Mouse (Mus musculus) erythroid progenitor cell, adult 5-6 weeks (primary cell): Measurements from ENCODE around the gene Podn. TPM values are rescaled to one million over a fixed set of nuclear protein-coding genes. Genes with fewer than 3 reads are reported as not detected.

ENCODE experiments used
- ATAC-seq: replicated peaks from 2 replicates; pipeline ENCODE4 v1.8.0; 2016; ENCODE audit warnings: moderate number of reproducible peaks, mild to moderate bottlenecking, moderate TSS enrichment, inconsistent platforms; ENCODE audit not compliant: poor library complexity, low FRiP score, severe bottlenecking
- total RNA-seq, 2 experiments: library from RNA; stranded (forward) in 1 of 2; stranded (reverse) in 1 of 2; fragments of 150-400 nt in 1 of 2; fragments of 186-747, 209-891 nt in 1 of 2; gene quantifications; 2 replicates each; pipeline versions ENCODE4 v1.2.3 to v1.2.4; 2015 to 2017; ENCODE audit warnings: low replicate concordance in 2 of 2

Gene Podn
- total RNA-seq, 2 experiments from 2014 or later: not detected

GRCm38 (mm10) chr4:108052673-108053072 lies 43.6 kb downstream of the Podn start:
- ATAC-seq: no peak

DNA sequence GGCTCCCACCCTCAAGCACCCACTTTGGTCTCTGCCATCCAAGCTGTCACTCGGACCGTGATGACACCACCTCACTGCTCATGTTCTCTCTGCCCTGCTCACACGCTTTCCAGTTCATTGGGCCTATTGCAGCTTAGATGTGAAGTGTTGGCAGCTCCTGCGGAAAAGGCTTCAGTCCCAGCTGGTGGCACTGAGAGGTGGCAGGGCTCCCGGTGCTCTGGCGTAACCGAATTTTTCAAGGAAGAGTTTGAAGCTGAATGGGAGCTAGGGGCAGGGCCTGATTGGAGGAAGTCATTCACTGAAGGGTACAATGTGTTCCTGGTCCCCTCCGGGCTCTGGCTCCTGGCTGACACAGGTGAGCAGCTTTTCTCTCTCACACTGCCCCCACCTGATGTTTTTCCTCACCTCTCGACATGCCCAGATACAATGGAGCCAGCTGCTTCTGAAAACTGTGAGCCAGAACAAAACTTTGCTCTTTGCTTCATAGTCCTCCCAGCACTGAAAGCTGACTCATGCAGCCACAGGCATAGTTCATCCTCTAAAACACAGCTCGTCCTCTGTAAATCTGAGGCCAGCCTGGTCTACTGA lies 44.5 kb downstream of the Podn start:
- ATAC-seq: no peak

- no peak for ATAC-seq
Measured at GRCm38 (mm10) chr4:108046136-108046535, 50.1 kb downstream of the Podn start.

- ATAC-seq: no peak
Measured at GRCm38 (mm10) chr4:108045136-108046107, 50.8 kb downstream of the Podn start.

- ATAC-seq: no peak
Measured at GRCm38 (mm10) chr4:108037027-108037426, 59.2 kb downstream of the Podn start.

DNA sequence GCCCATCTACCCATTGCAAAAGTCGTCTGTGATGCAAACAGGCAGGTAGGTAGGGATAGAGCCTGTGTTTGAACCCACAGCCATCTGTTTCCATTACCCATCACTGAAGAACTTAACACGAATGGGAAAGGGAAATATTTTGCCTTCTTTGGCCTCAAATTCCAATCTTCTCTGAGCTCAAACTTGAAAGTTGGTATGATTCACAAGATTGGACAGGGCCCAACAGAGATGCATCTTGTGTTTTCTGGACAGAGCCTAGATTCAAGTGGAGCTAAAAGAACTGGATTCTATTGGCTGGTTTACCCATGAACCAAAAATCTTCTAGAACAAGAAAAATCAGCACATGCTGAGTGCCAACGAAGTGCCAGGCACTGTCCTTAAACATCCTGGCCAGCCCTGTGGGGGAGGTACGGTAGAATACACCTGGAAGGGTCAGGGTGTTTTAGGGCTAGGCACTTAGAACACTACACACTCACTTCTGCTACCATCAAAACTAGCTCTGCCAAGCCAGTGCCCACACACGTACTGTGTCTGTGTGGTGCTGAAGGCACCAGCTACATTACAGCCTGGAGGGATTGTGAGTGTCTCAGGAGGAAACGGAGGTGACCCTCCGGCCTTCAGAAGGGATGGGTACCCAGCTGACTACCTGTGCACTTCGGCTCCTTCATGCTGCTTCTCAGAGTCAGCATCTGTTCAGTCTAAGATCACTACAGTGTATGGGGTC lies 63.0 kb downstream of the Podn start:
- ATAC-seq: no peak

DNA sequence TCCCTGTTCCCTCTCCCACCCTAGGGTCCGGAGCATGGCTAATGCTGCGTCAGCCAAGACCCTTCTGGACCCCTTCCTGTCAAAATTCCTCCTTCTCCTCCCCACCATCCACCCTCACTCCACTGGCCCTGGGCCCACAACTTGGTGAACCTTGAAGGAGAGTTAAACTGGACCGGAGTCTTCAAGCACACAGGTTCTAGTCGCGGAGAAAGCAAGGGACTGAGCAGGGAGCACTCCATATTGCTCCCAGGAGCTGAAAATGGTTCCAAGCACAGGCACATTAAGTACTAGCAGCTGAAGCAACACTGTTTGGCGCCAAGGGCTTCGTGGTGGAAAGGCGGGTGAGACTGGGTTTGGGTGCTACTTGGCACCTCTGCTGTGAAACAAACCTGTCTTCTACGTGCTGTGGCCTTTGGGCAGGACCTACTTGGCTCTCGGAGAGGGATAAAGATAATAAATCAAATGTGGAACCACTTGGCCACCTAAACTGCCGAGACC lies 63.8 kb downstream of the Podn start:
- no peak for ATAC-seq

- ATAC-seq: no peak
Measured at GRCm38 (mm10) chr4:108031502-108032351, 64.5 kb downstream of the Podn start.

DNA sequence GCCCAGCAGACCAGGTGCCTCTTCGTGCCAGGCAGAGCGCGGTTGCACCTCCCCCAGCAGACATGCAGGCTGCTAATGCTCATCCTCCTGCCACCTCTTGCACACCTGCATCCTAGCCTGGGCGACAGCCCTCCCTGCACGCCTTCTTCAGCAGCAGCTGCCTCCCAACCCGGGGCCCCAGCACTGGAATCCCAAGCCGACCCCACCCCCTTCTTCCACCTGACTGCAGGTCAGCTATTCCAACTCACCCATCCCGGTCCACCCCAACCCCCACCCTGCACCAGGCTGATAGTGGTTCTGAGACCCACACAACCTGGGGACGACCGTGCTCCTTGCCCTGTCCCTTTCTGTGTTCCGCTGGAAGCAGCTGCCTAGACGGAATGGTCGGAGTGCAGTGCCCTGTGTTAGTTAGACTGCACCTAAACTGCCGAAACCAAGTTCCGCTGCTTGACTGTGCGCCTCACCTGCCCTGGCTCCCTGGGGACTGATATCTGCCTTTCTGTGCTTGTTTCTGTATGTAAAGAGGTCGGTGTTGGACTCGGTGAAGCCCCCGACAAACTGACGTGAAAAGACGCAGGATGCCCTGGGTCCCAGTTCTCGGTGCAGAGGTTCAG lies 65.2 kb downstream of the Podn start:
- ATAC-seq: no peak

DNA sequence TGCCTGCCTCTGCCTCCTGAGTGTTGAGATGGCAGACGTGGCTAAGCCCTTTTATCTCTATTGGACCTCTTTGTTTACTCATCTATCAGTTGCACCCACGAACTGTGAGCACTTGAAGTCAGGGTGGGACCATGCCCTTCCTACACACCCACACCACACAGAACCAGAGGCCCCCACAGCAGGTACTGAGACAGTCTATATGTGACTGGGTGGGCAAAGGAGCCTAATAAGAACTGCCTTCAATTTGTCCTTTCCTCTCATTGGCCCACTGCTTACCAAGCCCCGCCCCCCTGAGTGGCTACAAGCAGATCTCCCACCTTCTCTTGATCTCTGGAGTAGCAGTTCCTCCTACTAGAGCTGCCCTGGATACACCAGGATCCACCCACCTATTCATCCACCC lies 70.1 kb downstream of the Podn start:
- no peak for ATAC-seq

GRCm38 (mm10) chr4:108025269-108025668 lies 71.0 kb downstream of the Podn start:
- no peak for ATAC-seq

DNA sequence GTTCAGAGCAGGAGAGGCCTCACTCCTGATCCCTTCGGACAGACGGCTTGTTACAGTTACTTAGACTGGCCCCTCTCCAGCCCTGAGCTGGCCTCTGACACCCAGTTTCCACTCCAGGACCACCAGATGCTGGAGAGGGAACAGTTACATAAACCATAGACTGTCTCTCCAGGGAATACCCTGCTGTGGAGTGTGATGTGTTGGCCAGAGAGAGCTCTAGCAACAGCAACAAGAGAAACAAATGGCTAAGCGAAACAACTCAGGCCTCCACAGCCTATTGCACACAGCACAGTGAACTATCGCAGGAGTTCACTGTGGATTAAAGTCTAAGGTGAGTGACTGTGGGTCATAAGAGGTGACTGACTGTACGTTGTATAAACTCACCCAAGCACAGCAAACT lies 71.6 kb downstream of the Podn start:
- ATAC-seq: no peak

DNA sequence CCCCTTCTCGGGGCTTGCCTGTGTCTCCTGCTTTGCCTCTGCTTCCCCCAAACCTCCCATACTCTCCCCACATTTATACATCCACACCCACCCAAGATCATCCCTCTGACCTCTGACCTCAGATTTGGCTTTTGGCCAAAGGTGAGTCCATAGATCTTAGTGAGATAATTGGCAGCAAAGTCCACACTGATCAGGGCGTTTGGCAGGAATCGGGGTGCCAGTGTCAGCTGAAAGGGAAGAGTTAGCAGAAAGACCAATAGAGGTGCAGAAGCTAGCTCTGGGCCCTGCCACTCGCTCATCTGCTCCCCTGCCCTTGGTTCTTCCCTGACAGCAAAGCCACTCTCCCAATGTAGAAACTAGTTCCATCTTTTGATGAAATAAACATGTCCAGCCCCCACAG lies 73.1 kb downstream of the Podn start:
- ATAC-seq: no peak

GRCm38 (mm10) chr4:108020178-108020577 lies 76.1 kb downstream of the Podn start:
- ATAC-seq: no peak

GRCm38 (mm10) chr4:108018961-108019921 lies 77.0 kb downstream of the Podn start:
- no peak for ATAC-seq

- ATAC-seq: no peak
Measured at GRCm38 (mm10) chr4:108018241-108018923, 77.9 kb downstream of the Podn start.

DNA sequence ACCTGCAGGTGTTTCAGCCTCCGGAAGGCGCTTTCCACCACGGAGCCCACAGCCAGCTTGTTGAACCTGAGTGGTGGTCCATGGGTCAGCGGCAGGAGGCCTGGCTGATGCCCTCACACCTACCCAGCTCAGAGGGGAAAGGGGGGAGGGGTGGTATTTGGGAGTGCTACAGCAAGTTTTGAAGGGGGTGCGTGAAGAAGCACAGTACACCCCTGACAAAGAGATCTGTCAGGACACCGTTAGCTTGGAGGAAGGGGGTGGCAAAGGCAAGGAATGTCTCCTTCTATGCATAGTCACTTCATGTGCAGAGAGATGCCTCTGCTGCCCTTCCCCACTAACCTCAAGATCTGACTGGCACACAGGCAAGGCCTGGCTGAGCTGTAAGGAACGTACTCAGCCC lies 78.4 kb downstream of the Podn start:
- ATAC-seq: no peak
